Mouse (Mus musculus): ENCODE data around the gene 4930558K02Rik. TPM values are rescaled to one million over a fixed set of nuclear protein-coding genes. Genes with fewer than 3 reads are reported as not detected.

Gene 4930558K02Rik
- total RNA-seq (2022) = not detected

DNA sequence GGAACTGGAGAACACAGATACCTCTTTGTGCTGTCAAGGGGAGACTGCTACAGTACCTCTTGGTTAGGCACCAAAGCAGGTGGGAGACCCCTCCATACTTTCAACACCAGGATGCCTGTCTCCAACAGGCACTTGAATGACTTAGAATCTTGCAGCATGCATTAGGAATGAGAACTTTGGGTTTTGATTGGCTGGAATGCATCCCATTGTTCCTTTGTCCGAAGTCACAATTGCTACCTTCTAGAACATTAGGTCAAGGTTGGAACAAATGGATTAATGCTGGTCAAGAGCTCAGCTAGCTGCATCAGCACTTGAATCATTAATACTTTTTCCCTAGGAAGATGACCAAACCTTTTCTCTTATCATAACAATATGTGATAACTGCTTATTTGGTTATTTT lies at the start of gene 4930558K02Rik:
Gene 4930558K02Rik (minus strand): TSS at position 101 of the 400 bp plus-strand sequence.
- no peak for DNase-seq (ENCODE audit: low spot score in 2 of 2)

DNA sequence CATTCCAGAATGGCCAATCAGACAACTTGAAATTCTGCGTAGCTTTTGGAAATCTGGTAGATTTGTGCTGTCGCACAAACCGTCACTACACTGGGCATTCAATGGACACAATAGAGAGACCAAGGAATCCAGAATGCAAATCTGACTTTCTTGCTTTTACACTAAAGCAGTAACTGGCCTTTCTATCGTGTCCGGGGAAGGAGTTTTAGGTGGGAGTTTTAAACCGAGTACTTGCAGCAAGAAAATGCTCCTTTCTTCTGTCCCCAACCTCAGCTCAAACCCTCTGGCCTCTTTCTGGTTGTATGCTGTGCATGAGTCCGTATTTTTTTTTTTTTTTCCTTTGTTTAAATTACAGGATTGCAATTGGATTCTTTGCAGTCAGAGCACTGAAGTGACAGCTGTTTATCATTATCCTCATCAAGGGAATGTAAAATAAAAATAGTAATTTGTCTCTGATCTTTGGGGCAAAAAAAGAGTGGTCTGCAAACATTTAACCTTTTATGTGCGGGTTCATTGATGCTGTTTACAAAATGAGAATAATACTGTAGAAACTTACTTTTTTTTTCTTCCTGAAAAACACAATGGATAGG lies 44.3 kb upstream of the 4930558K02Rik start:
- no peak for DNase-seq (ENCODE audit: low spot score in 2 of 2)

DNA sequence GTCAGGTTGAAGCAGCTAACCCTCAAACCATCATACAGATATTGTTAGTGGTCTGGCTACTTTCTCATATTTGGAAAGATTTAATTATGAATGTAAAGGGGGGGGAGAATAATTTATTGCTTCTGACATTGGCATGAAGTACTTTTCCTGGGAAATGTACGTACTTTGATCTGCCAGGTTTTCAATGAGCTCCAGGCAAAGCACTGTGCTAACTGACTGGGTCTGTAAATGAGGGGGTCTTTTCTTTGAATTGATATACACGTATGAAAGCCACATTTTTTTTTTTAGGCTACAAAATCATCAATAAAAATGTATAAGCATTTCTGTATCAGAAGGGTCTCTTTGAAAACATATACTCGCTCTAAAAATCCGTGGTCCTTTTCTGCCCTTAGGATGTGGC lies 41.3 kb upstream of the 4930558K02Rik start:
- DNase-seq (ENCODE audit: low spot score in 2 of 2) = no peak

DNA sequence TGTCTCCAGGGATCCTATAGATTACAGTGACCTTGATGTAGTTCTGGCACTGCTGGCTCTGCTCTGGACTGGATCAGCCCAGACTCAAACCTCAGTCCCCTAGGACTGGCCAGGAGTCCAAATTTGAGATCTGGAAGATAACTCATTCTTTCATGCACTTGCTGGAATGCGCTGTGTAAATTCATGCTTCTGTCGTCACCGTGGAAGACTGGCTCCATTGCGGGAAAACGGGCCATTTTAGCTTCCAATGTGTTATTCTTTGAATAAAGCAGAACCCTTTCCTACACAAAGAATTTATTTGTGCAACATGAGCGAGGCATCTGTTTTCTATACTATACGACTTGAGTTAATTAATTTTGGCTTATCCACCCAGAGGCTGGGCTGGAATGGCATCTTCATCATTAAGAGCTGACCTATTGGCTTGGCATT lies 40.9 kb upstream of the 4930558K02Rik start:
- DNase-seq (ENCODE audit: low spot score in 2 of 2) = no peak

- DNase-seq (ENCODE audit: low spot score in 2 of 2) = no peak
Observed at GRCm38 (mm10) chr1:162018601-162018977, 39.2 kb upstream of the 4930558K02Rik start.

- no peak for DNase-seq (ENCODE audit: low spot score in 2 of 2)
Observed at GRCm38 (mm10) chr1:162017975-162018600, 38.7 kb upstream of the 4930558K02Rik start.

GRCm38 (mm10) chr1:162016982-162017381 lies 37.5 kb upstream of the 4930558K02Rik start:
- no peak for DNase-seq (ENCODE audit: low spot score in 2 of 2)

GRCm38 (mm10) chr1:162015247-162015862 lies 35.9 kb upstream of the 4930558K02Rik start:
- DNase-seq (ENCODE audit: low spot score in 2 of 2) = no peak

DNA sequence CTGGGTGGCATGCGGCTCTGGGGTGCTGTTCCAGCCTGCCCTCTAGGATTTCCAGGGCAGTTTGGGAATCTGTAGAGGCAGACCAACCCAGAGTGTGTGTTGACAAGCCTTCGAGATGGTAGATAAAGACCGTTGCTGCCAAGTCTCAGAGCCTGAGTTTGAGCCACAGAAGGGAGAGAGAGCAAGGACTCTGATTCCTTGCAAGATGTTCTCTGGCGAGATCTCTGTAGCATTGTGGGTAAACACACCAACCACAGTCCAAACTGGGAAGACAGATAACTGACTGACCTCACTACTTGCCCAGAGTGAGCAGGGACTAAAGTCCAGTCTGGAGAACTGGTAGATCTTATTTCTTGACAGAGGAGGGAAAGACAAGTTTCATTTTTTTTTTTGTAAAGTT lies 34.1 kb upstream of the 4930558K02Rik start:
- DNase-seq (ENCODE audit: low spot score in 2 of 2) = no peak

DNA sequence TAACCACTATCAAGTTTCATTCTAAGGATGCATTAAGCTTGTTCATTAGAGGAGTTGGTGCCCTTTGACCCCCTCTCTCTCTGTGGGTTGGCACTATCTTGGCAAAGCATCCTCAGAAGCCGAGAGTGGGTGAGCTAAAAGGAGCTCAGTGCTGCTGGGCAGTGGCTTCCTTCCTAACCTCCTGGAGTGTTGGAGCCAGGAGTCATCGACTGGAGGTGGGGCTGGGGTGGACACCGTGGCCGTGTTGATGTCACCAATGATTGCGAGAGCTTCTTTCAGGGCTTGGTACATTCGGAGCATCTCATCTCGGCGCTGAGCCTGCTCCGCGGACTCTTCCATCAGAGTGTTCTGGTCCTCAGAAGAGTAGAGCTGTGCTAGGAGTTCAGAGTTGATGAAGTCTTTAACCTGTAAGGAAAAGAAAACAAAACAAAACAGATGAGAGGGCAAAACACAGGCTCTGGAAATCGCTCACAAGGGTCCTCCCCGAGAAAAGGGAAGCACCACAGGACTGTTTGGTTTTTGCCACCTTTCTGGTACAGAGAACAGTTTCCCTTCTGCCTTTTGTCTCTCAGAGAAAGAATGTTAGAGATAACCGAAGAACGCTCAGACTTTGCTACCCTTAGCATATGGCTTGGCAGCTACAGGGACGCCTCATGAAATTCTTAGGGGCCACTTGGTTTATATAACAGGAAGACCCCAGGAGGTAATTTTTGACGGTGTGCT lies 32.2 kb upstream of the 4930558K02Rik start:
- no peak for DNase-seq (ENCODE audit: low spot score in 2 of 2)

GRCm38 (mm10) chr1:162009086-162009485 lies 29.6 kb upstream of the 4930558K02Rik start:
- no peak for DNase-seq (ENCODE audit: low spot score in 2 of 2)

DNA sequence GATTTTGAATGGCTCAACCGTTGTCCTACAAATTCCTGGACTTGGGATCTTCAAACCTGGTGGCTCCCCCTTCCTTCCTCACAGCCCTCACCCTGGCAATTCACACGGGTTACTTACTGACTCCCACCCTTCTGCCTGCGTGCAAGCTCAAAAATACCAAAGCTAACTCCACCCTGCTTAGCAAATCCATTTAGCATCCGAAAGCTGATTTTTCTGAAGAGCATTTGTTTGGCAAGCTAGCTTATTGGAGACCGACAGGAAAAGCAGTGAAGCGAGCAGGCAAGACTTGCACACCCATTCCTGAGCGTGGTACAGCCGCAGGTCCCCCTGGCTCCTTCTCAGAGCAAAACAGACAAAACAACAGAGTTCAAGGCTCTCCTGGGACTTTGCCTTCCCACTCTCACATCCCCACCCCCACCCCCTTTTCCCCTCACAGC lies 29.2 kb upstream of the 4930558K02Rik start:
- DNase-seq (ENCODE audit: low spot score in 2 of 2) = no peak

GRCm38 (mm10) chr1:162008208-162008607 lies 28.8 kb upstream of the 4930558K02Rik start:
- DNase-seq (ENCODE audit: low spot score in 2 of 2) = no peak

GRCm38 (mm10) chr1:162006109-162006508 lies 26.7 kb upstream of the 4930558K02Rik start:
- DNase-seq (ENCODE audit: low spot score in 2 of 2) = no peak

DNA sequence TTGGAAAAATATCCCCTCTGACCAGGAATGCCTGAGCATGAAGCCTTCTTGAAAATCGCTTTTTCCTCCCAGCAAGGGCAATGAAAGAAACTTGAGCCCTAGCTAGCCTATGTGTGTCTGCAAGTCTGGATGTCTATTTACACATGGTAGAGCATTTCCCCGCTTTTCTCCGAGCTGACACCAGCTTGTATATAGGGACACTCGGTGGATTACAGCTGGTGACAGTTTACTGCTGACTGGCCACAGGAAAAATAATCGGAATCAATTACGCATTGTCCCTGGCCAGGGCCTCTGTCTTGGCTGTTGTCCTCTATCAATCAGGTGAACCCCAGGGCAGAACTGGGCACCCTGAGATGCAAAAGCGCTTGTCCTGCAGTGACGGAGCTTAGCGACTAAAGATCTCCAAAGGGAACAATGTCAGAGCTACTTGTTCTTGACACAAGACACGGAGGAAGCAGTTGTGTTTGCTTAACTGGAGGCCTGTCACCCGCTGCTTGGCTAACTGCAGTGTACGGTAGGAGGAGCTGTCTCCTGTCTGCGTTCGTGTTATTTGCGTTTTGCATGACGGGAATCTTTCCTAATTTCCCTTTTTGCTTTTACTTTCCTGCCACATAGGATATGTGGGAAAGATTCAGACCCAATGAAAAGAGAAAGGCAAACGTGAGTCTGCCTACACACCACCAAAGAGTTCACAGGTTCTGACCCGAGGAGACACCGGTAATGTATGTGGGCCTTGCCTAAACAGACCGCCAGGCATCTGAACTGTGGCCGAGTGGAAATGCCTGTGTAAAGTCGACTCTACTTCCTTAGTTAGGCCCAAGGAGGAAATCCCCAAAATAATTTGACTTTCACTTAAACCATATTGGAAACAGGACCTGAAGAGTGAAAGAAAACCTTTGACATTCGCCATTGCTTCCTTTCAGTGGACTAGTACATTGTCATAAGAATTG lies 25.7 kb upstream of the 4930558K02Rik start:
- no peak for DNase-seq (ENCODE audit: low spot score in 2 of 2)

DNA sequence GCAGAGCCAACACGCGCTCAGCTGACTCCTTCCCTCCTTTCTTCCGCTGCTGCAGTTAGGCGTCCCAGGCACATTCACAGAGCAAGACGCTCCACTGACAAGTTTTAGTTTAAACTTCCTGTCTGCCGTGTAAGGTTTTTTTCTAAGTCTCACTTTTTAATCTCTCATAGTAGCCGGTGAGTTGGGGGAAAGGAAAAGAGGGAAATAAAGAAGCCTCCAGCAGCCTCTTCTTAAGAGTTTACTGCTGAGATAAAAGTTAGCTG lies 25.0 kb upstream of the 4930558K02Rik start:
- no peak for DNase-seq (ENCODE audit: low spot score in 2 of 2)

DNA sequence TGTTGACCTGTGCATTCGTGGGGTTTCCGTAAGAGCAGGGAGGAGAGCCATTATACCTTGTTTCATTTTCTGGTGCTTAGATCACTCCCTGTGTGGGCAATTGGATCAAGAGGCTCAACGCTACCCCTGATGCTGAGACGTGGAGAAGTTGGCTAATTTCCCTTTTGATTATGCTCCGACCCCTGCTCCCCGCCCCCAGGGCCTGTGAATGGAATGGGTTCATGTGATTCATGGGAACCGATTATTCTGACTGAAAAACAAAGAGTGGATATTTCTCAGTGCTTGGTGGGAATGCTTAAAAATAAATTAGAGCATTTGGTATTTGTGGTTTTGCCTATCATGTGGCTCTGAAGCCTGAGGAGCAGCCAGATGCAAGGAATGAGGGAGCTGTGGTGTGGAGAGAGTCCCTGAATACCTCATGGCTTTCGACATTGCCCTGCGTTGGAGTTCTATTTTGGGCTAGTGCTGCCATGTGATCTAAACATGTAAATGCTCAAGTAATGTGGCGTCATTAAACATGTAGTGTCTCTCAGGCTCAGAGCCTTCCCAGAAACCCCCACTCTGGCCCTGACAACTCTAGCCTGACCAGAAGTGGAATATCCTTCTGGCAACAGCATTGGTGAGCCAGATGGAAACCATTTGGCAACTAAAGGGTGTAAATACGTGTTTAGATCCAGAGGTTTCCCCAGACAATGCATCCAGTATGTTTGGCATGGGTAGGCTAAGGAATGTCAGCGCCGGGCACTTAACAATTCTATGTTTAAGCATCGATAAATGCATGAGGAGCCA lies 24.5 kb upstream of the 4930558K02Rik start:
- no peak for DNase-seq (ENCODE audit: low spot score in 2 of 2)

DNA sequence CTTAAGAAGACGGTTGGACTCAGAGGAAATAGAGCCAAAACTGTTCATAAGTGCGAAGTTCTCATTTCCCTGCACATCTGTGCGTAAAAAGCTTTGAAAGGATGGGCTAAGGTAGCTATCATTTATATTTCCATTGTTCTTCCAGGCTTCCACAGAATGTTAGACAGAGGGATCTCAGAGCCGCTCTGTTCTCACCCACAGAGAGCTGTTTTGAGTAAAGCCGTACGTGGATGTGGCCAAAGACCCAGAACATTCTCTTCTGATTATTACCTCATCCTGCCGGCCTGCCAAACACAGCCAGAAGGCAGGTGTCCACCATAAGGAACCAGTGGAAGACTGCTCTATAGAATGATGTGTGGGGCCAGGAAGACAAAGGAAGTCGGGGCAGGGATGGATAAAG lies 21.9 kb upstream of the 4930558K02Rik start:
- DNase-seq (ENCODE audit: low spot score in 2 of 2) = no peak

- peak; percentile 73 to 77 for DNase-seq (ENCODE audit: low spot score in 2 of 2)
Observed at GRCm38 (mm10) chr1:161999882-162000371, 20.5 kb upstream of the 4930558K02Rik start.

- no peak for DNase-seq (ENCODE audit: low spot score in 2 of 2)
Observed at GRCm38 (mm10) chr1:161999338-161999737, 19.9 kb upstream of the 4930558K02Rik start.

Data from layer of hippocampus, adult 8-10 months (tissue).